Mouse (Mus musculus): ENCODE measurements around the gene AU040320. TPM values are rescaled to one million over a fixed set of nuclear protein-coding genes. Genes with fewer than 3 reads are reported as not detected.

AU040320 gene
- polyA plus RNA-seq (2012): 20.9 and 27.8 TPM in 2 replicates

DNA sequence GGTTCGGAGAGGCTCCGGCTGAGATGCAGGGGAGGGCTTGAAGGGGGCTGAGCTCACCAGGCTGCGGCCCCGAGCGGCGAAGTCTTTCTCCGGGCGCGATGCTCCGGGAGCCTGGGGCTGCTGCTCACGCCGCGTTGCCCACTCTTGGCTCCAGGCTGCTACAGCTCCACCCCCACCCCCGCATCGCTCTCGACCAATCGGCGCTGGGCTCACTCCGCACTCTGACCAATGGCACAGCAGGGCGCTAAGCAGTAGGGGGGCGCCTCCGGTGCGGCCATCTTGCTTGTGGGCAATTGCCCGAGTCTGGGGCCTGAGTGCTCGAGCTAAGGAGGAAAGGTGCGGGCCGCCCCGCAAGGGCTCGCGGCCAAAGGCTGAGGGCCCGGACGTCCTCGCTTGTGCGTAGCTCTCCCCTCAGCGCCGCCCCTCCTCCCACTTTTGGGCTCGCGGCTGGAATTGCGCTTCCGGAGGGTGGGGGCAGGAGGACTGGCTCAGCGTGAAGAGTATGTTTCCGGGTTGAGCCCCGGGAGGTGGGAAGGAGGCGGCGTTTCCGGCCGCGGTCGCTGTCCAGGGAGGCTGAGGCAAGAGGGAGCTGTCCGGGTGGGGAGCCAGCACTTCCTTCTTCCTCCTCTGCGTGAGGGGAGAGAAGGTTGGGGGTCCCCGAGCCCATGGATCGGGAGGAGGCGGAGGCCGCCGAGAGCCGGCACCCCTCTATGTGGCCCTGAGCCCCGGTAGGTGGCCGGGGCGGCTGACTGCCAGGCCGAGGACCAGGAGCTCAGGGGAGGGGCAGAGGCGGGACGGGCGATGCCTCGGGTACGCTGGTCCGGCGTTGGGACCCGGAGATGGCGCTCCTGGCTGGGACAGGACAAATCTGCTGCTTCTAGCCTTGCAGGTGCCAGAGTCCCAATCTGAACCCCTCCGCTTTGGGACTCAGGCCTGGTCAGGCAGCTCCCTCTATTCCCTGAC, at the start of gene AU040320, which contains the start of gene Ncdn:
Gene AU040320, plus strand, starts transcription at position 277 of the 963 bp plus-strand sequence.
Gene Ncdn, minus strand, starts transcription at position 171 of the 963 bp plus-strand sequence.
- no peak for TF ChIP-seq GATA1 (IDR thresholded peaks at IDR 0.05; ENCODE audit: low read length)

DNA sequence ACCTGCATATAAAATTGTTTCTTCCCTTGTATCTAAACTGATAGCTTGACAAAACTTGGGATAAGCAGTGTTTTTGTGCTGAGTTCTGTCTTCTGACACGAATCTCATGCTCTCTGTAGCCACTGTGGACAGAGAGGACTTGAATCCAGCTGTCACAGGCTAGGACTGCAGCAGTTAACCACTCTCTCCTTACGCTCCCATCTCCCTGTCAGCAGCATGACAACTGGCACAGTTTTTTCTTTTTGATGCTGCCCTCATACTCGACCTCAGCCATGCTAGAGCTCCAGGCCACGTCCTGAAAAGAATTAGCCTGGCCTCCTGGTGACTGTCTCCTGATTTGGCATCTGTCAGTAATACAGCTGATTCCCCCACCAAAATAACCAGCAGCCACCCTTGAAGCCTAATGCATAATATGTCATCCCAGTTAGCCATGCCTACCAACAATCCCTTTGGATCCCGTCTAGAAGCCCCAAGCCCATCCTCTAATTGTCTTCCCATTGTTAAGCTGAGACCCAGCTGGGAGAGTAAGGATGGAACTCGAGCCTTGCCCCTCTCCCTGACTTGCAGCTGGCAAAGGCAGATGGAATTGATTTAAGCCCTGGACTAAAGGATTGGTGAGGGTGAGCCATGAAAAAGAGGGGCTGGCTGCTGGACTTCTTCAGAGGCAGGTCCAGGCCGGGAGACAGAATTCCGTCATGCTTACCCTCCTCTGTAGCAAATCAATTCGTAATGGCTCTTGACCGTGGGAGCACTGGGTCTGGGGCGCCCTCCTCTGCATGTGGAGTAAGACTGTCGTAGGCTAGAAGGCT, 46.5 kb upstream of the AU040320 start:
- TF ChIP-seq GATA1 (IDR thresholded peaks at IDR 0.05; ENCODE audit: low read length): no peak

DNA sequence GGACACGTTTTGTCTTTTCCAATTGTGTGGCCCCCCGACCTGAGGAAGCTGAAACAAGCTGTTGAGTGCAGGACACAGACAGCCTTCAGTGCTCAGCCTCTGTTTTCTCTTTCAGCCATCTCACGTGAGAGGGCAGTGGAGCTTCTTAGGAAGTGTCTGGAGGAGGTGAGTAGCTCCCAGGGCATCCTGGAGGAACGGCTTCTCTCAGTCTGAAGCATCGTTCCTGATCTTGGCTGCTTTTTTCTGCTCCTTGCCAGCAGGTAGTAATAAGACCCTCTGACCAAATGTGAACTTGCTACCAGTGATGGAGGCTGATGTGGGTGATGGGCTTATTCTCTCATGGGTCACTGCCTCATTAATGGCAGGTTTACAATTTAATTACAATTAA, 45.9 kb upstream of the AU040320 start:
- no peak for TF ChIP-seq GATA1 (IDR thresholded peaks at IDR 0.05; ENCODE audit: low read length)

DNA sequence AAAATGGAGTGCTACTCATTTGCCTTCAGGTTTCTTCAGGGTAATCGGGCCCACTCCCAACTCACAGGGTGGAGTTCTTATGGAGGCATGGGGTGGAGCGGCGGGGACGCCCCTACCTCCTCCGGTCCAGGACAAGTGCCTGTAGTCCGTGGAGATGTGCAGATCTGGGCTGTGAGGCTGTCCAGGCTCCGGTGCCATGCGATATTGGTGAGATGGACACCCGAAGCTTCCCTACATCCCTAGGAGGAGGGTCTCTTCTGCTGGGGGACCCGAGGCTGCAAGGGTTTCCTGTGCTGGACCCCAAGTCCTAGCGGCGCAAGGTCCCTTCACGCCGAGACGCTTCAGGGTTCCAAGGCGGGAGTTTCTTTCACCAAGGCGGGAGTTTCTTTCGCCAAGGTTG, 21.2 kb upstream of the AU040320 start:
- TF ChIP-seq GATA1 (IDR thresholded peaks at IDR 0.05; ENCODE audit: low read length): no peak

DNA sequence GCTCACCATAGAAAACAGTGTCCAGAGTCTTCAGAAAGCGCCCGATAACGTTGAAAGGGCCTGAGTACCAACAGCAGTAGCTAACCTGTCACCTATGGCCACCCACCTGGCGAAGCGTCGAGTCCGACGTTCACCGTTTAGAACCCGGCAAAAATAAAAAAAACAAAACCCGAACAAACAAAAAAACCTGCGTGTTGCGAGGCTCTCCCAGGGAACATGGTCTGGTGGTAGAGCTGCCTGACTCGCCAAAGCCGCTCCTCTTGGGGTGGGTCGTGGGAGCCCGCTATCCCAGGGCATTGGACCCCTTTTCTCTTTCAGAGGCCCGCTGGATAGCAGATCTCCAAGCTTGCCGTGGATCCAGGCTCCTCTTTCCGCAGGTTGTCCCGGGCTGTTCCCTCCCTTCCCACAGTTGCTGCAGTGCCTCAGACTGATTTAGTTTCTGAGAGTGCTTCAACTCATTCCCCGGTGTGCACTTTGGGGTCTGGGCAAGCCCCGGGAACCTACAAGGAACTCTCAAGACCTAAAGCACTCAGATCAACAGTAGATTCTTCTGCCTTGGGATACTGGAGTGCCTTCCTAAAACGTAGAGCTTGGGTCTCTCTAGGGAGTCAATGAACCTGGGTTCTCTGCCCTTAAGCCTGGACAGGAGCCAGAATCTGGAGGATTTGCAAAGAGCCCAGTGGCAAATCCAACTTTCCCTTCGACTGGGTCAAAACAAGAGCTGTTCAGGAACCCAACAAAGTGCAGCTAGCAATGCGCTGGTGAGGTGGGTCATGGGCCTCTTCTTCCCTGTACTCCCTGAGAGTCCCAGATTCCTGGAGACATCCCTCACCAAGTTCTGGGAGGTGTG, 20.6 kb upstream of the AU040320 start:
- no peak for TF ChIP-seq GATA1 (IDR thresholded peaks at IDR 0.05; ENCODE audit: low read length)

DNA sequence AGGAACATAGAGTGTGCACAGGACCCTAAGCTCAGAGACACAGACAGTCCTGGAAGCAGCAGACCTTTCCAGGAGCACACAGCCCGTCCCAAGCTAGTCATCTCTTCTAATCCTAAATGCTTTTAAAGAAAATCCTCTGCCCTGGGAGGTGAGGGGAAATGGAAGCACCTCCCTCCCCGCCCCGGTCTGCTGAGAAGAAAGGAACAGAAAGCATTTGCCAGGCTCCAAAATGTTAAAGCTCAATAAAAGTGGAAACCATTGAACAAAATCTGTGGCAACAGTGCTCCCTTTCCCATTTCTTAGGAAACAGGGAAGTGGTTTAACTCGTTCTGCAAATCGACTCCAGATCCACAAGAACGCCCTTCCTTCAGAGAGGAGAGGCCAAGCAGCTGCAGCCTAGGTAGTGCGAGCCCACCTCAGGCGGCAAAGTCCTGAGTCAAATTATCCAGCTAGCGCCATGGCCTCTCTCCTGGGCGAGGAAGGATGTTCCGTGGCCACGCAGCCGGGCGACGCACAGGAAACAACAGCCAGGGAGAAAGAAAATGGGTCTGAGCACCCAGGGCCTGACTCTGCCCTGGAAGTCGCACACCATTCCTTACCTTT, 19.2 kb upstream of the AU040320 start:
- TF ChIP-seq GATA1 (IDR thresholded peaks at IDR 0.05; ENCODE audit: low read length): no peak

DNA sequence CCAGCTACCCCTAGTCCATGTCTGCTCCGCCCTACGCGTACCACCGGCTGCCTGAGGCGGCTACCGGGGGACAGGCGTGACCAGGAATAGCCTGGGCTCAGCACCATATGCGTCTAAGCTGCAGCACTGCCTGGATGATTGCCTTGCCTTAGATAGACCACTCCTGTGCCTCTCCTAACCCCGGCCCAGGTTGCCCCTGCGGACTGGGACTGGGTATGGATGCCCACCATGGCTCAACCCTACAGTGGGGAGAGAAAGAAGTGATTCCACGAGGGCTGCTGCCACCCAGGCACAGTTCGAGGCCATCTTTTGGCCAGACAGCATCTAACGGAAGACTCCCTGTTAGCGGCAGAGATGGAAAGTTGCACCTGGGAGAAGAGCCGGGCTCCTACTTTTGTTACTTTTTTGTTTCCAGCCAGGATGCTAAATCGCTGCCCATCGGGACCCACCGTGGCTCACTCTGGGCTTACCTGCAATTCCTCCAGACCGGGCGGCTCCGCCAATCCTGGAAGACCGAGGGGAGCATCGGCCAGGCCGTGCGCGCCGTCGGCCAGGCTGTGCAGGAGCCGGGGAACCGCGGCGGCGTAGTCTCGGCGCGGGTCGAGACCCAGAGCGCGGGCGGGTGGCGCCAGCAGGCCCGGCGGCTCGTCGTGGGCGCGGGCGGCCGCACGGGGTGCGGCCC, 18.5 kb upstream of the AU040320 start:
- no peak for TF ChIP-seq GATA1 (IDR thresholded peaks at IDR 0.05; ENCODE audit: low read length)

DNA sequence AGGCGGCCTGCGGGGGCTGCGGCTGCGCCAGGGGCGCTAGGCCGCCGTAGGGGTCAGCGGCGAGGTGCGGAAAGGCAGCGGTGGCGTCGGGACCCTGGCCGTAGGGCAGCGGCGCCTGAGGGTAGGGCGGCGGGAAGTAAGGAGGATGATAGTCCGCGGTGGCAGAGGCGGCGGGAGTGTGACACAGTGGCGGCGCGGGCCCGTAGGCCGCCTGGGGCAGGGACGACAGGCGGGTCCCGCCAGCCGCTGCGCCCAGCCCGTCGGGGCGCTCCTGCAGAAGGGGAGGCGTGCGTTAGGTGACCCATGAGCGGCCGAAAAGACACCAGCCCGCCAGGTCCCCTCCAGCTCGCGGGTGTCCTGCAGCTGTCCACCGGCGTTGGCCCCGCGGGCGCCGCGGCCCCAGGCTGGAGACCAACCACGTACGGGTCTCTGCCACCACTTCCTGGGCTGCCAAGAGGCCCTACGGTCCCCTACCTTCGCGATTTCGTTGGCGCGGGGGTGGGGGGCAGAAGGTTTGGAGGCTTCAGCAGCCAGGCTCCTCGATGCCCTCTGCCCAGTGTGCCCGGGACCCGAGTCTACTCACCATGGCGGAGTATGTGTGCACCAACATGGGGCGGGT, 17.9 kb upstream of the AU040320 start:
- TF ChIP-seq GATA1 (IDR thresholded peaks at IDR 0.05; ENCODE audit: low read length): no peak

DNA sequence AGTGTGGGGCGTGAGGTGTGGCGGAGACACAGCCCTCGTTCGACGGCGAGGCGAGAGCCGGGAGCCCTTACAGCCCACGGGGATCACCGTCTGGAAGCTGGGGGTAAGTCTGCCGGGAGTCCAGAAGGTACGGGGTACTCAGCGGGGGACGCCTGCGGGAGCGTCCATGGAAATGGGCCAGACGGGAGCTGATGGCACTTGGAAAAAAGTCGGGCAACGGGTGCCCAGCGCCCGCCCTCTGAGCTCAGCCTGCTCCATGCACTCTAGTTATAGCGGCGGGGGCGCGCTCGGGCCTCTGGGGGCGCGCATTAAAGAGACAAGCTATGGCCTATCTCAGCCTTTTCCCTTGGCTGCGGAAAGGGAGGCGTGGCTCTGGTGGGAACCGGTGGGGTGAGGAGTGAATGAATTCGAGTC, 17.3 kb upstream of the AU040320 start, which contains the start of gene Tfap2e:
Gene Tfap2e, minus strand, starts transcription at position 240 of the 414 bp plus-strand sequence.
- no peak for TF ChIP-seq GATA1 (IDR thresholded peaks at IDR 0.05; ENCODE audit: low read length)

DNA sequence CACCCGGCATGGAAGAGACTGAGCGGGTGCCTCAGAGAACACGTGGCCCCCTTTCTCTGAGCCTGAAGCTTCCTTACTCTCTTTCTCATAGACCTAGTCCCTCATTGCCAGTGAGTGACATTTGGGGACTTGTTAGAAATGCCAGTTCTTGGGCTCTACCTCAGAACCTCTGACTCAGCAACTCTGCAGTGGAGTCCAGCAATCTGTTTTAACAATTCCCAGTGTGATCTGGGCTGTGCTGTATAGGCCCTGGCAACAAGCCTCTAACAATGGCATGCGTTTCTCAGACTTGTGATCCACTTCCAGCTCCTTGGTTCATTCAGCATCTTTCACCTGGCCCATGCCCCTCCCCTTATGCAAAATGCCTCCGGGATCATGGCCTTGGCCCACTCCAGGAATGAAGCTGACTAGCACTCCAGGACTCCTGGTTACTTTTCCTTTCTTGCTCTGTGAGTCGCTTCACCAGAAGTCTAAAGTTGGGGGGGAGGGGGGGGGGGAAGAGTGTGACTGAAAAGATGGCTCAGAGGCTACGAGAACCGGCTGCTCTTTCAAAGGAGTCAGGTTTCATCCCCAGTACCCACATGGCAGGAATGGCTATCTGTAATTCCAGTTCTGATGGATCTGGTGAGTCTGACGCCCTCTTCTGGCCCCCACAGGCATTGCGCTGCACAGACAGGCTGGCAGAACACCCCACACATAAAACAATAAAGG, 13.2 kb upstream of the AU040320 start:
- TF ChIP-seq GATA1 (IDR thresholded peaks at IDR 0.05; ENCODE audit: low read length): no peak

DNA sequence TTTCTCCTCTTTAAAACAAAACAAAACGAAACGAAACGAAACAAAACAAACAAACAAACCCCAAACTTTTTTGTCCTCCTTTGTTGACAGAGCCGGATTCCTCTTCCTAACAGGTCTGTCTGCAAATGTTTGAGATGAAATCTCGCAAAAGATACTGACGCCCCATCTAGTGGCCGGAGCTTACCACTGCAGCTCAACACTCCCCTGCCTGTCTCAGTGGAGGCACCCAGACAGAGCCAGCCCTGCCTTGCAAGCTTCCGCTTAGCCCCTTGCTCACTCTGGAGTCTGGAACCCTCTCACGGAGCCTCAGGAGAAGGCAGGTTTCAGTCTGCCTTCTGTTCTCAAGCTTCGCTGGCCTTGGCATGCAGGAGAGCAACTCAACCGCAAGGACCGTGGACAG, 11.9 kb upstream of the AU040320 start:
- TF ChIP-seq GATA1 (IDR thresholded peaks at IDR 0.05; ENCODE audit: low read length): no peak

DNA sequence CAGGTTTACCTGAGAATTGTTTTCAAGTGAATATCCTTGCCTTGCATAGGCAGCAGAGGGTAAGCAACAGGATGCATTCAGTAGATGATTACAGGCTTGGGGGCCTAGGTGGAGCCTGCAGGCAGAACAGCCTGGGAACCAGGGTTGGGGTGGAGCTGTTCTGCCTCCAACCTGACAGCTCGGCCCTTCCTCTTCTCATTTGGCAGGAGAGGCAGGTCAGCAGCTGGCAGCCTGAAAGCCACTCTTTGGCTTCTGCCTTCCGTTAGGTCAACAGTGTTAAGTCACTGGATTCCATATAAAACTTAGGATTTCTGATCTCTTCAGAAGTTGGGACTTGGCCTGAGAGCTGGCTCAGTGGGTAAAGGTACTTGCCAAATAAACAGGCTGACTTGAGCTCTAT, 10.4 kb upstream of the AU040320 start:
- no peak for TF ChIP-seq GATA1 (IDR thresholded peaks at IDR 0.05; ENCODE audit: low read length)

DNA sequence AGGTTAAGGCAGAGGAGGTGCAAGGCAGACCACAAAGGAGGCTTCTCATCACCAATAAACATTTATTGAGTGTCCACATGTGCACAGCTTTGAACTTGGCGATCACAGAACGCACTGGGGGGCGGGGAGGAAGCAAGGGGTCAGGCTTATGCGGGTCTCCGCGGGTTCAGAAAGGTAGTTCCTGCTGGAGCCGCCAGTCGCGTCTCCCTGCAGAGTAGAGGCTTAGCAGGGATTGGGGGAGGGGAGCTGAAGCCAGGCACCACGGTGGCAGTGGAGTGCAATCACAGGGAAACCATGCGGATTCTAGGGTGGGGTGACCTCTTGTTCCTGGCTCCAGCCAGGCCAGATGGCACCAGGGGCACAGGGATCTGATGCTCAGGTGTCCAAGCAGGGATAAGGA, 9.6 kb upstream of the AU040320 start:
- no peak for TF ChIP-seq GATA1 (IDR thresholded peaks at IDR 0.05; ENCODE audit: low read length)
